10 mouse cellular contexts compared by ENCODE assay signal in genomic region chr2:44105198-44105555, GRCm38 (mm10).
A peak's percentile ranks its signal among the peaks of the same experiment; 100 is the strongest.
DNase-seq lines count a peak whose midpoint lies in the region; ATAC-seq and TF ChIP-seq lines count a peak whose summit lies in the region.
"Had no signal": no experiment of that assay in that cellular context is flagged by ENCODE, and none has a peak within 500 bp of the region (broad histone marks: within the 10 kb centered on the region; RNA-seq: fewer than 3 reads in every experiment).

No protein-coding gene starts in this region.

- H3K4me3 ChIP-seq in liver, adult 2 months (ENCODE audit: insufficient read depth, low read depth, low read length), result no peak overlapping the region
- no peak overlapping the region for H3K4me3 ChIP-seq in liver, embryonic 11.5 days (ENCODE audit: low read depth, low read length)
- no peak overlapping the region for H3K4me3 ChIP-seq in forebrain, embryonic 12.5 days (replicated peaks)
- no peak overlapping the region for H3K4me3 ChIP-seq in heart, postnatal 0 days (ENCODE audit: low read depth, low read length)
- H3K4me3 ChIP-seq in midbrain, embryonic 12.5 days, result no peak overlapping the region
- H3K4me3 ChIP-seq: liver, embryonic 15.5 days had no signal

- H3K9me3 ChIP-seq in liver, embryonic 11.5 days (ENCODE audit: control insufficient read depth, low read length), result no peaks in the 10 kb centered on the region
- H3K9me3 ChIP-seq in forebrain, embryonic 12.5 days, result no peaks in the 10 kb centered on the region
- H3K9me3 ChIP-seq in heart, postnatal 0 days (replicated peaks; ENCODE audit: control insufficient read depth, low read length), result no peaks in the 10 kb centered on the region
- no peaks in the 10 kb centered on the region for H3K9me3 ChIP-seq in midbrain, embryonic 12.5 days
- H3K9me3 ChIP-seq: liver, embryonic 15.5 days had no signal

- 76% methylated on average over 8 of the region's 8 CpGs for WGBS in liver, adult 2 months
- 71% methylated on average over 8 of the region's 8 CpGs for WGBS in liver, embryonic 11.5 days
- WGBS in forebrain, embryonic 12.5 days, result 77% methylated on average over 8 of the region's 8 CpGs
- 59% methylated on average over 8 of the region's 8 CpGs for WGBS in heart, postnatal 0 days
- WGBS in midbrain, embryonic 12.5 days, result 75% methylated on average over 8 of the region's 8 CpGs

- H3K27ac ChIP-seq in liver, adult 2 months (replicated peaks; ENCODE audit: insufficient read depth, low read depth, low read length), result peak overlapping the region; percentile 8; the same call in 1 of the 2 replicates
- no peak overlapping the region for H3K27ac ChIP-seq in liver, embryonic 11.5 days (ENCODE audit: low read depth, low read length)
- no peak overlapping the region for H3K27ac ChIP-seq in forebrain, embryonic 12.5 days
- peak overlapping the region; percentile 53 for H3K27ac ChIP-seq in heart, postnatal 0 days (ENCODE audit: low read depth)
- H3K27ac ChIP-seq in midbrain, embryonic 12.5 days (replicated peaks), result 0 out of 2 replicates have a peak overlapping the region, but pooled peaks have one; percentile 17
- H3K27ac ChIP-seq: liver, embryonic 15.5 days had no signal

- H3K27me3 ChIP-seq in liver, adult 2 months (ENCODE audit: control insufficient read depth, insufficient read depth, low read length), result no peaks in the 10 kb centered on the region
- no peaks in the 10 kb centered on the region for H3K27me3 ChIP-seq in liver, embryonic 11.5 days (replicated peaks; ENCODE audit: control insufficient read depth, insufficient read depth, low read length)
- no peaks in the 10 kb centered on the region for H3K27me3 ChIP-seq in forebrain, embryonic 12.5 days
- H3K27me3 ChIP-seq in heart, postnatal 0 days (ENCODE audit: control insufficient read depth, insufficient read depth, low read length), result no peaks in the 10 kb centered on the region
- no peaks in the 10 kb centered on the region for H3K27me3 ChIP-seq in midbrain, embryonic 12.5 days
- H3K27me3 ChIP-seq: liver, embryonic 15.5 days had no signal

- H3K36me3 ChIP-seq in liver, adult 2 months (ENCODE audit: control insufficient read depth, insufficient read depth, low read length), result no peaks in the 10 kb centered on the region
- H3K36me3 ChIP-seq in liver, embryonic 11.5 days (ENCODE audit: control insufficient read depth, insufficient read depth, low read length), result no peaks in the 10 kb centered on the region
- no peaks in the 10 kb centered on the region for H3K36me3 ChIP-seq in forebrain, embryonic 12.5 days (replicated peaks)
- no peaks in the 10 kb centered on the region for H3K36me3 ChIP-seq in heart, postnatal 0 days (replicated peaks; ENCODE audit: control insufficient read depth, insufficient read depth, low read length)
- H3K36me3 ChIP-seq in midbrain, embryonic 12.5 days, result no peaks in the 10 kb centered on the region
- H3K36me3 ChIP-seq: liver, embryonic 15.5 days had no signal

- no peak for ATAC-seq in liver, embryonic 11.5 days (replicated peaks; ENCODE audit: low FRiP score)
- ATAC-seq in forebrain, embryonic 12.5 days (ENCODE audit: low FRiP score), result no peak
- ATAC-seq in heart, postnatal 0 days (ENCODE audit: insufficient read depth, low read depth), result no peak
- no peak for ATAC-seq in midbrain, embryonic 12.5 days (ENCODE audit: low FRiP score, low read depth)

- H3K79me2 ChIP-seq in liver, adult 2 months (ENCODE audit: control insufficient read depth, insufficient read depth, low read length), result no peaks in the 10 kb centered on the region

- no peak for TF ChIP-seq CTCF in liver, adult 2 months (IDR thresholded peaks at IDR 0.05; ENCODE audit: low read depth, low read length)
- no peak for TF ChIP-seq CTCF in heart, postnatal 0 days (IDR thresholded peaks at IDR 0.05; ENCODE audit: low read depth)

- DNase-seq in liver, adult 2 months (ENCODE audit: extremely low read depth, low read depth, low spot score), result no peak
- DNase-seq in liver, embryonic 11.5 days (ENCODE audit: low spot score), result no peak
- no peak for DNase-seq in heart, postnatal 0 days (ENCODE audit: low spot score)
- no peak for DNase-seq in adrenal gland, postnatal 25 days
- no peak for DNase-seq in right cerebral cortex, adult 2 months (ENCODE audit: low spot score in 2 of 2)
- DNase-seq in adrenal gland, adult (ENCODE audit: inconsistent age in 2 of 2, low spot score in 1 of 2), result no peak
- DNase-seq: thymus, postnatal 4 days had no signal

- no peak for TF ChIP-seq POLR2A in liver, adult 2 months (IDR thresholded peaks at IDR 0.05; ENCODE audit: extremely low read depth, insufficient read depth, low read length)

- no peak overlapping the region for H3K9ac ChIP-seq in liver, adult 2 months (ENCODE audit: low read depth, low read length)
- H3K9ac ChIP-seq in liver, embryonic 11.5 days (ENCODE audit: low read depth, low read length), result no peak overlapping the region
- no peak overlapping the region for H3K9ac ChIP-seq in forebrain, embryonic 12.5 days
- no peak overlapping the region for H3K9ac ChIP-seq in heart, postnatal 0 days (replicated peaks; ENCODE audit: low read depth, low read length)
- 0 out of 2 replicates have a peak overlapping the region, but pooled peaks have one; percentile 11 for H3K9ac ChIP-seq in midbrain, embryonic 12.5 days (replicated peaks)
- H3K9ac ChIP-seq: liver, embryonic 15.5 days had no signal

- no peaks in the 10 kb centered on the region for H3K4me1 ChIP-seq in liver, adult 2 months (ENCODE audit: control insufficient read depth, insufficient read depth, low read length)
- H3K4me1 ChIP-seq in liver, embryonic 11.5 days (replicated peaks; ENCODE audit: control insufficient read depth, insufficient read depth, low read length), result no peaks in the 10 kb centered on the region
- H3K4me1 ChIP-seq in forebrain, embryonic 12.5 days, result peaks cover 11% of the 10 kb centered on the region
- no peaks in the 10 kb centered on the region for H3K4me1 ChIP-seq in heart, postnatal 0 days (ENCODE audit: control insufficient read depth, insufficient read depth)
- peaks cover 5% of the 10 kb centered on the region for H3K4me1 ChIP-seq in midbrain, embryonic 12.5 days
- H3K4me1 ChIP-seq: liver, embryonic 15.5 days had no signal

- no peak for TF ChIP-seq EP300 in heart, postnatal 0 days (IDR thresholded peaks at IDR 0.05; ENCODE audit: low read depth)

- H3K4me2 ChIP-seq in liver, embryonic 11.5 days, result no peak overlapping the region
- H3K4me2 ChIP-seq in forebrain, embryonic 12.5 days, result 0 out of 2 replicates have a peak overlapping the region, but pooled peaks have one; percentile 0
- H3K4me2 ChIP-seq in heart, postnatal 0 days (ENCODE audit: low read depth, low read length), result no peak overlapping the region
- H3K4me2 ChIP-seq in midbrain, embryonic 12.5 days (replicated peaks), result peak overlapping the region; percentile 30; the same call in 1 of the 2 replicates
- H3K4me2 ChIP-seq: liver, embryonic 15.5 days had no signal

Comparison
In these comparisons a context has a peak if more than half of its experiments do, and no peak if none do; other contexts are left out.
1. H3K27ac ChIP-seq: peak in liver, adult 2 months (single experiment), heart, postnatal 0 days (single experiment) and midbrain, embryonic 12.5 days (single experiment); none in liver, embryonic 11.5 days (single experiment) and forebrain, embryonic 12.5 days (single experiment).
2. H3K4me2 ChIP-seq: peak in forebrain, embryonic 12.5 days (single experiment) and midbrain, embryonic 12.5 days (single experiment); none in liver, embryonic 11.5 days (single experiment) and heart, postnatal 0 days (single experiment).